Mouse (Mus musculus) E14TG2a.4 (cell line): ENCODE results near the gene Olfr1375.

Experiments used
- CTCF ChIP-seq: conservative IDR thresholded peaks from 2 replicates; pipeline ENCODE4 v1.5.1; 2014; ENCODE audit warnings: low read length
- NANOG ChIP-seq: IDR thresholded peaks from 2 replicates; pipeline ENCODE4 v1.6.1; 2014; ENCODE audit warnings: borderline replicate concordance, low read length, mixed read lengths
- POU5F1 ChIP-seq: IDR thresholded peaks from 2 replicates; pipeline ENCODE4 v1.6.1; 2014; ENCODE audit warnings: low read length, borderline replicate concordance

DNA sequence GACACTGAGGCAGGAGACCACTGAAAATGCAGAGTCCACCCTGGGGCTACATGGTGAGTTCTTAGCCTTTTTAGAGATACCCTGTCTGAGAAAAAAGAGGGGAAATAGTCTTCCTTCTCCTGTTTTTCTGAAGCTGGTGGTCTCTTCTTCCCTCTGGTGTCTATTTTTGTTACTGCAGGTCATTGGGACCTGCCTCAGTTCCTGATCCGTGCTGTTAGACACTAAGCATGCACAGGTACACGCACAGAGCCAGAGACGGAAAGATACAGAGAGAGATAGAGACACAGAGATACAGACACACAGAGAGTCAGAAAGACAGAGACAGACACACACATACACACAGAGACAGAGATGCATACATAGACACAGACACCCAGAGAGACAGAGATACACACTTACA lies 5.3 kb downstream of the Olfr1375 start:
- TF ChIP-seq CTCF (peak; percentile 69), POU5F1 (no peak), NANOG (no peak)
